Mouse (Mus musculus): ENCODE results near the gene Olfr821. TPM values are rescaled to one million over a fixed set of nuclear protein-coding genes. Genes with fewer than 3 reads are reported as not detected.
"Not testable (repeated sequence)": the region's sequence is repeated elsewhere in the genome, so short reads cannot be mapped to it uniquely, and the experiment has no call there.

Gene Olfr821
- not detected for total RNA-seq (2021)
- long read RNA-seq, experiment 1: 0 reads
- long read RNA-seq, experiment 2: 0 reads

- no peak for DNase-seq
These were observed at the start of gene Olfr821 for GRCm38 (mm10) chr10:130030048-130030447. Olfr821 (plus strand) TSS chr10:130030348.

- not testable (repeated sequence) for DNase-seq
These were observed 48.3 kb upstream of the Olfr821 start for GRCm38 (mm10) chr10:129981867-129982266.

GRCm38 (mm10) chr10:129984962-129985361 lies 45.2 kb upstream of the Olfr821 start, which contains the start of gene Gm10310:
Gm10310 (minus strand) TSS chr10:129985062.
- not testable (repeated sequence) for DNase-seq

GRCm38 (mm10) chr10:130004104-130004503 lies 26.0 kb upstream of the Olfr821 start:
- not testable (repeated sequence) for DNase-seq

- DNase-seq: not testable (repeated sequence)
These were observed 24.8 kb upstream of the Olfr821 start for GRCm38 (mm10) chr10:130005366-130005765.

- no peak for DNase-seq
These were observed 17.8 kb upstream of the Olfr821 start, which contains the start of gene Olfr820 for GRCm38 (mm10) chr10:130012321-130012720. Olfr820 (plus strand) TSS chr10:130012621.

- no peak for DNase-seq
These were observed 6.9 kb downstream of the Olfr821 start for GRCm38 (mm10) chr10:130037096-130037495.

GRCm38 (mm10) chr10:130070910-130071309 lies 40.8 kb downstream of the Olfr821 start, which contains the start of gene Olfr822:
Olfr822 (plus strand) TSS chr10:130071210.
- no peak for DNase-seq

Other genes starting within 250 kb of the Olfr821 start
- gene Olfr810, start 235.4 kb upstream of the Olfr821 start, total RNA-seq (2021): not detected
- not detected for gene Olfr811, start 226.0 kb upstream of the Olfr821 start, total RNA-seq (2021)
- gene Olfr812, start 184.3 kb upstream of the Olfr821 start, total RNA-seq (2021): not detected
- not detected for gene Olfr813, start 175.0 kb upstream of the Olfr821 start, total RNA-seq (2021)
- not detected for gene Olfr814, start 150.5 kb upstream of the Olfr821 start, total RNA-seq (2021)
- not detected for gene Olfr815, start 124.5 kb upstream of the Olfr821 start, total RNA-seq (2021)
- not detected for gene Olfr816, start 114.8 kb upstream of the Olfr821 start, total RNA-seq (2021)
- gene Olfr818, start 81.2 kb upstream of the Olfr821 start, total RNA-seq (2021): not detected
- gene Olfr819, start 63.1 kb upstream of the Olfr821 start, total RNA-seq (2021): not detected
- not detected for gene Olfr247, start 54.2 kb upstream of the Olfr821 start, total RNA-seq (2021)
- not detected for gene Gm10310, start 45.3 kb upstream of the Olfr821 start, total RNA-seq (2021)
- gene Olfr820, start 17.7 kb upstream of the Olfr821 start, total RNA-seq (2021): not detected
- gene Olfr822, start 40.9 kb downstream of the Olfr821 start, total RNA-seq (2021): not detected
- gene Olfr823, start 85.0 kb downstream of the Olfr821 start, total RNA-seq (2021): not detected
- gene Olfr824, start 99.7 kb downstream of the Olfr821 start, total RNA-seq (2021): not detected
- not detected for gene Olfr825, start 136.4 kb downstream of the Olfr821 start, total RNA-seq (2021)
- gene Olfr826, start 153.8 kb downstream of the Olfr821 start, total RNA-seq (2021): not detected
- not detected for gene Olfr827, start 184.1 kb downstream of the Olfr821 start, total RNA-seq (2021)
- not detected for gene Neurod4, start 249.9 kb downstream of the Olfr821 start, total RNA-seq (2021)